Mouse (Mus musculus) ES-Bruce4 (cell line): Measurements from ENCODE around the gene Tecpr2.

Experiments
- CTCF ChIP-seq: IDR thresholded peaks from one replicate; pipeline ENCODE4 v1.8.1; 2011; ENCODE audit warnings: low read depth, low read length
- EP300 ChIP-seq: IDR thresholded peaks from 2 replicates; pipeline ENCODE4 v1.6.1; 2011; ENCODE audit warnings: low read depth, low read length; ENCODE audit not compliant: insufficient read depth
- POLR2A ChIP-seq: IDR thresholded peaks from one replicate; pipeline ENCODE4 v1.8.1; 2011; ENCODE audit warnings: low read length; ENCODE audit not compliant: insufficient read depth

GRCm38 (mm10) chr12:110843194-110844048 lies 45.6 kb upstream of the Tecpr2 start:
- no peak for TF ChIP-seq POLR2A
- TF ChIP-seq CTCF, result peak; percentile 84
- no peak for TF ChIP-seq EP300
